Mouse (Mus musculus) inflammation-experienced regulatory T-cells, adult 16 weeks (primary cell): ENCODE data around the gene Ip6k3. TPM values are rescaled to one million over a fixed set of nuclear protein-coding genes. Genes with fewer than 3 reads are reported as not detected.

Experiments used
- polyA plus RNA-seq: library from polyadenylated mRNA; unstranded; fragments of 100-300 nt; shearing (Covaris generic); gene quantifications from one replicate; pipeline ENCODE4 v1.2.1, GENCODE M21; 2017

Ip6k3 gene
- polyA plus RNA-seq: not detected

DNA sequence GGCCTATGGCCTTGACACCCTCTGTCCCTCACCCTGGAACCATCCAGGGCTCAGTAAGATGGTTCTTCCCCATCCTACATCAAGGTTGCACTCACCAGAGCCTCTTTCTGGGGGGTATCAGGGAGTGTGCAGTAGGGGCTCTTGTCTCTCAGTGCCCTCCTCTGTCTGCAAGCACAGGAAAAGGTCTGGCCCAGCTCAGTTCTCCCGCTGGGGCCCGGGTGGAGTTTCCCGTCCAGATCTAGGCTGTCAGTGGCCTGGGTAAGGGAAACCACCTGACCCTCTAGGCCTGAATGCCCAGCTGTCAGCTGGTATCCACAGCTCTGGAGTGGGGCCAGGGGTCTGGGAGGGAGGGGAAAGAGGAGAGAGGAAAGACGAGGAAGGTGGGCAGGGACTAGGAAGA is at the start of gene Ip6k3:
TSS of gene Ip6k3 (minus strand) at position 251 of the 400 bp plus-strand sequence.

GRCm38 (mm10) chr17:27204075-27204909 is 36.7 kb upstream of the Ip6k3 start, which contains the start of gene Lemd2:
Lemd2 (minus strand) TSS chr17:27204469.

GRCm38 (mm10) chr17:27133551-27134141 is 33.9 kb downstream of the Ip6k3 start, which contains the start of gene Uqcc2:
Uqcc2 (minus strand) TSS chr17:27133916.

Other genes with a start within 250 kb of the Ip6k3 start
- gene Phf1, start 234.7 kb downstream of the Ip6k3 start, polyA plus RNA-seq: 144 TPM
- 173 TPM for gene Cuta, start 228.2 kb downstream of the Ip6k3 start, polyA plus RNA-seq
- gene Syngap1, start 226.5 kb downstream of the Ip6k3 start, polyA plus RNA-seq: not detected
- 26.9 TPM for gene Zbtb9, start 194.6 kb downstream of the Ip6k3 start, polyA plus RNA-seq
- 1.5 TPM for gene Bak1, start 138.8 kb downstream of the Ip6k3 start, polyA plus RNA-seq
- 16.6 TPM for gene Itpr3, start 110.5 kb downstream of the Ip6k3 start, polyA plus RNA-seq
- 104 TPM for gene Uqcc2, start 33.9 kb downstream of the Ip6k3 start, polyA plus RNA-seq
- gene Lemd2, start 36.7 kb upstream of the Ip6k3 start, polyA plus RNA-seq: 15.5 TPM